Mouse (Mus musculus): ENCODE data around the gene Fkbp11.
"Not testable (repeated sequence)": the region's sequence is repeated elsewhere in the genome, so short reads cannot be mapped to it uniquely, and the experiment has no call there.

Gene Fkbp11

GRCm38 (mm10) chr15:98727443-98728321 is at the start of gene Fkbp11:
Fkbp11 (minus strand) TSS chr15:98728198.
- no peak for DNase-seq (ENCODE audit: low spot score in 2 of 2)

GRCm38 (mm10) chr15:98777762-98778161 is 49.8 kb upstream of the Fkbp11 start, which contains the start of gene Wnt10b:
Wnt10b (minus strand) TSS chr15:98778150.
- no peak for DNase-seq (ENCODE audit: low spot score in 2 of 2)

GRCm38 (mm10) chr15:98777005-98777616 is 49.1 kb upstream of the Fkbp11 start:
- no peak for DNase-seq (ENCODE audit: low spot score in 2 of 2)

- no peak for DNase-seq (ENCODE audit: low spot score in 2 of 2)
Observed at GRCm38 (mm10) chr15:98776280-98777004, 48.4 kb upstream of the Fkbp11 start.

- DNase-seq (ENCODE audit: low spot score in 2 of 2): no peak
Observed at GRCm38 (mm10) chr15:98775533-98775932, 47.5 kb upstream of the Fkbp11 start.

GRCm38 (mm10) chr15:98774096-98774495 is 46.1 kb upstream of the Fkbp11 start:
- DNase-seq (ENCODE audit: low spot score in 2 of 2): no peak

GRCm38 (mm10) chr15:98772511-98773211 is 44.7 kb upstream of the Fkbp11 start:
- peak in 1 of 2 experiments; percentile 9 for DNase-seq (ENCODE audit: low spot score in 2 of 2)

- DNase-seq (ENCODE audit: low spot score in 2 of 2): no peak
Observed at GRCm38 (mm10) chr15:98771813-98772425, 43.9 kb upstream of the Fkbp11 start.

- DNase-seq (ENCODE audit: low spot score in 2 of 2): no peak
Observed at GRCm38 (mm10) chr15:98768259-98768658, 40.3 kb upstream of the Fkbp11 start.

GRCm38 (mm10) chr15:98765929-98766328 is 37.9 kb upstream of the Fkbp11 start:
- no peak for DNase-seq (ENCODE audit: low spot score in 2 of 2)

GRCm38 (mm10) chr15:98762670-98763529 is 34.9 kb upstream of the Fkbp11 start, which contains the start of gene Arf3:
Arf3 (minus strand) TSS chr15:98763214.
- DNase-seq (ENCODE audit: low spot score in 2 of 2): peak; percentile 85 to 92

GRCm38 (mm10) chr15:98762201-98762621 is 34.2 kb upstream of the Fkbp11 start:
- DNase-seq (ENCODE audit: low spot score in 2 of 2): peak; percentile 19 to 40

- no peak for DNase-seq (ENCODE audit: low spot score in 2 of 2)
Observed at GRCm38 (mm10) chr15:98754125-98754524, 26.1 kb upstream of the Fkbp11 start.

GRCm38 (mm10) chr15:98753021-98753423 is 25.0 kb upstream of the Fkbp11 start:
- no peak for DNase-seq (ENCODE audit: low spot score in 2 of 2)

GRCm38 (mm10) chr15:98749093-98749492 is 21.1 kb upstream of the Fkbp11 start:
- DNase-seq (ENCODE audit: low spot score in 2 of 2): no peak

- DNase-seq (ENCODE audit: low spot score in 2 of 2): no peak
Observed at GRCm38 (mm10) chr15:98747296-98747695, 19.3 kb upstream of the Fkbp11 start.

GRCm38 (mm10) chr15:98746344-98746965 is 18.5 kb upstream of the Fkbp11 start:
- no peak for DNase-seq (ENCODE audit: low spot score in 2 of 2)

GRCm38 (mm10) chr15:98743863-98744262 is 15.9 kb upstream of the Fkbp11 start:
- DNase-seq (ENCODE audit: low spot score in 2 of 2): not testable (repeated sequence)

- no peak for DNase-seq (ENCODE audit: low spot score in 2 of 2)
Observed at GRCm38 (mm10) chr15:98742766-98743428, 14.9 kb upstream of the Fkbp11 start.

Measured in spleen, postnatal 14 days (tissue).